Mouse (Mus musculus): Measurements from ENCODE around the gene Ppm1n. TPM values are rescaled to one million over a fixed set of nuclear protein-coding genes. Genes with fewer than 3 reads are reported as not detected.

Gene Ppm1n
- polyA plus RNA-seq, 1 experiment from 2014 or later: 0.17 TPM

DNA sequence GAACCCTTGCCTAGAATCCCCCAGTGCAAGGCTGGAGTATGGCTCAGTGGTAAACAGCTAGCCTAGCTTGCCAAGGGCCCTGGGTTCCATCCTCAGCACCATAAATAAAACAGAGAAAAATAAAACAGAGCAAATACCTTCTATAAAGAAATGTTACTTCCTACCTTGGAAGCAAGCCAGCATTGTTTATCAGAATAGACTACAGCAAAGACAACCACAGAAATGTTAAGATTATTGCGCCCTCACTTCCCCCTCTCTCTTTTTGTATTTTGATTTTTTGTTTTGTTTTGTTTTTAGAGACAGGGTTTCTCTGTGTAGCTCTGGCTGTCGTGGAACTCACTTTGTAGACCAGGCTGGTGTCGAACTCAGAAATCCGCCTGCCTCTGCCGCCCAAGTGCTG, 17.9 kb upstream of the Ppm1n start:
- Histone ChIP-seq H3K4me3 (ENCODE audit: low read depth, low read length) (no peak overlapping the region), H3K36me3 (ENCODE audit: control insufficient read depth, insufficient read depth, low read length) (no peaks in the 10 kb centered on the region), H3K27ac (replicated peaks) (no peak overlapping the region), H3K4me2 (replicated peaks; ENCODE audit: low read depth) (no peak overlapping the region), H3K27me3 (ENCODE audit: control insufficient read depth, insufficient read depth, low read length) (no peaks in the 10 kb centered on the region), H3K4me1 (replicated peaks; ENCODE audit: control insufficient read depth, insufficient read depth) (no peaks in the 10 kb centered on the region), H3K9me3 (ENCODE audit: control insufficient read depth, low read length) (no peaks in the 10 kb centered on the region), H3K9ac (ENCODE audit: low read length) (no peak overlapping the region)
- WGBS: 87% methylated on average over 5 of the region's 5 CpGs
- DNase-seq (ENCODE audit: low spot score) (no peak), ATAC-seq (ENCODE audit: low FRiP score, low TSS enrichment) (no peak)
- TF ChIP-seq CTCF (IDR thresholded peaks at IDR 0.05; ENCODE audit: low read depth) (no peak), EP300 (optimal IDR thresholded peaks at IDR 0.05) (no peak)

DNA sequence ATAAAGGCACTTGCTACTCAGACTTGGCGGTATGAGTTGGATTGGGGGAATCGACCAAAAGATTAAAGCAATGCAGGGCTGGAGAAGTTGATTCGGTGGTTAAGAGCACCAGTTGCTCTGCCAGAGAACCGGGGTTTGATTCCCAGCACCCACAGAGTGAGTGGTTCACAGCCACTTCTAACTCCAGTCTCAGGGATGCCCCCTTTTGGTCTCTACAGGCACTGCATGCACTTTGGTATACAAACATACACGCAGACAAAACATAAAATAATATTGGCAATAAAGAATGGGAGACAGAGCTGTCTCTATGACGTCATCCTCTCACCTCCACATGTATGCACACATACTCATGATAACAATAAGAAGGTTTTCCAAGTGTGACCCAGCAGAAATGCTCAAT, 17.2 kb upstream of the Ppm1n start:
- Histone ChIP-seq H3K27me3 (ENCODE audit: control insufficient read depth, insufficient read depth, low read length) (no peaks in the 10 kb centered on the region), H3K4me3 (ENCODE audit: low read depth, low read length) (no peak overlapping the region), H3K36me3 (ENCODE audit: control insufficient read depth, insufficient read depth, low read length) (no peaks in the 10 kb centered on the region), H3K27ac (replicated peaks) (no peak overlapping the region), H3K4me2 (replicated peaks; ENCODE audit: low read depth) (no peak overlapping the region), H3K4me1 (replicated peaks; ENCODE audit: control insufficient read depth, insufficient read depth) (no peaks in the 10 kb centered on the region), H3K9ac (ENCODE audit: low read length) (no peak overlapping the region), H3K9me3 (ENCODE audit: control insufficient read depth, low read length) (no peaks in the 10 kb centered on the region)
- ATAC-seq (ENCODE audit: low FRiP score, low TSS enrichment) (no peak), DNase-seq (ENCODE audit: low spot score) (no peak)
- peak; percentile 35 for TF ChIP-seq CTCF (IDR thresholded peaks at IDR 0.05; ENCODE audit: low read depth)
- TF ChIP-seq EP300 (optimal IDR thresholded peaks at IDR 0.05): no peak
- 85% methylated on average over 6 of the region's 6 CpGs for WGBS

DNA sequence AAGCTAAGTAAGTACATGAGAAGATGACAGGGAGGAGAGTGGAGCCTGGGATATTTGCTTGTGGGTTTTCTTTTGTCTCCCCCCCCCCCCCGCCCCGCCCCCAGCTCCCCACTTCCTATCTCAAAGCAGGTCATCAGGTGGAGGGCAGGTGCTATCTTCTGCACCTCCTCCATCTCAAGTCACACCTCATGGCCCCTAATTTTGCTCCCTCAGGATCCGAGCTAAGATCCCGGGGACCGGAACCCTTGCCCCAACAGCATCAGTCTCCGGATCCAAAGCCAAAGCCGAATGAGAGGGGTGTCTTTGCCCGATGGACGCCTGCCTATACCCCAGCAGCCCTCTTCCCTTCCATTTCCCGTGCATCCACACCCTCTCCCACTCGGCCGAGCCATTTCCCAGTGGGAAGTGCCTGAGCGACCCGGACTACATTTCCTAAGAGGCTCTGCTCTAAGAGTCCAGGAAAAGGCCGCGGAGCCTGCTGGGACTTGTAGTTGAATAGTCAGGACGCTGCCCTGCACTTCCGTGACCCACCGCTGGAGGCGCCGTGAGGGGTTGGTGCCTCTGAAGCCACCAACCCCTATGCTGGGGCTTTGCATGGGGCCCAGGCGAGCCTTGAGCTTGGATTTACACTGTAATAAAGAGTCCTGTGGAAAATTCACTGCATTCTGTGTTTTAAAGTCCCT, 15.8 kb upstream of the Ppm1n start:
- peak overlapping the region; percentile 23; the same call in 1 of the 2 replicates for H3K4me3 ChIP-seq (ENCODE audit: low read depth, low read length)
- H3K27me3 ChIP-seq (ENCODE audit: control insufficient read depth, insufficient read depth, low read length): no peaks in the 10 kb centered on the region
- H3K4me2 ChIP-seq (replicated peaks; ENCODE audit: low read depth): peak overlapping the region; percentile 47
- DNase-seq (ENCODE audit: low spot score) (peak; percentile 96), ATAC-seq (ENCODE audit: low FRiP score, low TSS enrichment) (peak; percentile 75)
- WGBS: 12% methylated on average over 22 of the region's 22 CpGs
- TF ChIP-seq CTCF (IDR thresholded peaks at IDR 0.05; ENCODE audit: low read depth) (peak; percentile 93), EP300 (optimal IDR thresholded peaks at IDR 0.05) (no peak)
- H3K9me3 ChIP-seq (ENCODE audit: control insufficient read depth, low read length): no peaks in the 10 kb centered on the region
- no peak overlapping the region for H3K27ac ChIP-seq (replicated peaks)
- H3K36me3 ChIP-seq (ENCODE audit: control insufficient read depth, insufficient read depth, low read length): no peaks in the 10 kb centered on the region
- no peaks in the 10 kb centered on the region for H3K4me1 ChIP-seq (replicated peaks; ENCODE audit: control insufficient read depth, insufficient read depth)
- no peak overlapping the region; the same call in 1 of the 2 replicates for H3K9ac ChIP-seq (ENCODE audit: low read length)

DNA sequence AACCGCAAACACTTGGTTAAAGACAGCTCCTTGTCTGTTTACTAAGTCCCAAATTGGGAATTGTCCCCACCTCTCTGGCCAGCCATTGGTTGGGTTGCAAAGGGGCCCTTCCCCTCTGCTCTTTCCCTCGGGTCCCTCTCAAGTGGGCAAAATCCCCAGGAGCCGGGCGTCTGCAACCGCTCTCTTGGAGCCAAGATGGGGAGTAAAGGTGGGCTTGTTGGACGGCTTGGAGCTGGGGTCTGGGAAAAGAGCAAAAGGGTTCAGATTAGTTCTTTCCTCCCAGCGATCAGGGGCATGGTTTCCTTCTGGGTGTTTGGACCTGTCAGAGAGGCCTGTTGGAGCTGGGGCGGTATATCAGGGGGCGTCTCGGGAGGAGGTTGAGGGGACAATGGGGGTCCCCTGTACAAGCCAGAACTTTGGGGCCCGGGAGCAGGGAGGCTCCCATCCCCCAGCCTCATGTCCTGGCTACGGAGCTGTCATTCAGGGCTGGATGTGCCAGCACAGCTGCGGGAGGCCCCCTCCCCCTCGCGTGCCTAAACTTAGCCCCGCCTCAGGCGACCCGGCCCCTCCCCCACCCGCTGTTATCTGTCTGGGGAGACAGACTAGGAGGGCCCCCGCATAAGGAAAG, 11.2 kb upstream of the Ppm1n start:
- peak; percentile 34 for DNase-seq (ENCODE audit: low spot score)
- ATAC-seq (ENCODE audit: low FRiP score, low TSS enrichment): peak; percentile 43; the same call in 1 of the 2 replicates
- H3K36me3 ChIP-seq (ENCODE audit: control insufficient read depth, insufficient read depth, low read length): no peaks in the 10 kb centered on the region
- H3K4me1 ChIP-seq (replicated peaks; ENCODE audit: control insufficient read depth, insufficient read depth): no peaks in the 10 kb centered on the region
- peak overlapping the region; percentile 60 for H3K4me2 ChIP-seq (replicated peaks; ENCODE audit: low read depth)
- peak overlapping the region; percentile 61 for H3K9ac ChIP-seq (ENCODE audit: low read length)
- no peaks in the 10 kb centered on the region for H3K9me3 ChIP-seq (ENCODE audit: control insufficient read depth, low read length)
- H3K4me3 ChIP-seq (ENCODE audit: low read depth, low read length): peak overlapping the region; percentile 46
- H3K27me3 ChIP-seq (ENCODE audit: control insufficient read depth, insufficient read depth, low read length): no peaks in the 10 kb centered on the region
- 2% methylated on average over 19 of the region's 20 CpGs for WGBS
- TF ChIP-seq CTCF (IDR thresholded peaks at IDR 0.05; ENCODE audit: low read depth) (no peak), EP300 (optimal IDR thresholded peaks at IDR 0.05) (no peak)
- H3K27ac ChIP-seq (replicated peaks): peak overlapping the region; percentile 71

DNA sequence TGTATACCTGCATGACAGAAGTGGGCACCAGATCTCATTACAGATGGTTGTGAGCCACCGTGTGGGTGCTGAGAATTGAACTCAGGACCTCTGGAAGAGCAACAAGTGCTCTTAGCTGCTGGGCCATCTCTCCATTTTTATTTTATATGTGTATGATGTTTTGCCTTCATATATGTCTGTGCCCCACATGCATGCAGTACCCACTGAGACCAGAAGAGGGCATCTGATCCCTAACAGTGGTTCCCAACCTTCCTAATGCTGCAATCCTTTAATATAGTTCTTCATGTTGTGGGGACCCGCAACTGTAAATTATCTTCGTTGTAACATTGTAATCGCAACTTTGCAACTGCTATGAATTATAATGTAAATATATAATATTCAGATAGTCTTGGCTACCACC, 4.9 kb upstream of the Ppm1n start:
- H3K27ac ChIP-seq (replicated peaks): no peak overlapping the region
- H3K27me3 ChIP-seq (ENCODE audit: control insufficient read depth, insufficient read depth, low read length): peaks cover 1% of the 10 kb centered on the region; the same call in 1 of the 2 replicates
- peak; percentile 69 for DNase-seq (ENCODE audit: low spot score)
- H3K9me3 ChIP-seq (ENCODE audit: control insufficient read depth, low read length): no peaks in the 10 kb centered on the region
- no peak overlapping the region for H3K9ac ChIP-seq (ENCODE audit: low read length)
- no peaks in the 10 kb centered on the region for H3K36me3 ChIP-seq (ENCODE audit: control insufficient read depth, insufficient read depth, low read length)
- no peak overlapping the region for H3K4me3 ChIP-seq (ENCODE audit: low read depth, low read length)
- no peak for ATAC-seq (ENCODE audit: low FRiP score, low TSS enrichment)
- H3K4me1 ChIP-seq (replicated peaks; ENCODE audit: control insufficient read depth, insufficient read depth): no peaks in the 10 kb centered on the region
- whole genome bisulfite sequencing: 34% methylated on average over 4 of the region's 4 CpGs
- TF ChIP-seq EP300 (optimal IDR thresholded peaks at IDR 0.05) (no peak), CTCF (IDR thresholded peaks at IDR 0.05; ENCODE audit: low read depth) (peak; percentile 85)
- H3K4me2 ChIP-seq (replicated peaks; ENCODE audit: low read depth): no peak overlapping the region

DNA sequence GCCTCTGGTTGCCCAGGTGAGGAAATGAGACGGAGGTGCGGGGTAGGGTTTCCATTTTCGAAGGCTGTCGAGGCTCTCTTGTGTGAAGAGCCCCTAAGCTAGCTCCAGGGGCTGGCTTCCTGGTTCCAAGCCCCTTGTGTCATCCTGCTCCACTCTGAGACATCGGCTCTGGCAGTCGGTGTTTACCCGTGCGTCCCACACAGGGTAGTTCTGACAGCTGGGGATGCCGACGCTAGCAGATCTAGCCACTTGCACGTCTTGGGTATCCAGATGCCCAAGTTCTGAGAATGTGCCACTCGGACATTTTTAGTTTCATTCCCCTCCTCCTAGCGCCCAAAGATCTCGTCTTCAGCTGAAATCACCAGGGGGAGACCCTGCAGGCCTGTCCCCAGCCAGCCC, 3.5 kb upstream of the Ppm1n start:
- no peak for DNase-seq (ENCODE audit: low spot score)

More for the DNA sequence above, 3.5 kb upstream of the Ppm1n start:
- TF ChIP-seq CTCF (IDR thresholded peaks at IDR 0.05; ENCODE audit: low read depth) (no peak), EP300 (optimal IDR thresholded peaks at IDR 0.05) (no peak)
- H3K9me3 ChIP-seq (ENCODE audit: control insufficient read depth, low read length): no peaks in the 10 kb centered on the region
- no peak overlapping the region for H3K9ac ChIP-seq (ENCODE audit: low read length)
- WGBS: 31% methylated on average over 14 of the region's 14 CpGs
- no peak overlapping the region for H3K4me3 ChIP-seq (ENCODE audit: low read depth, low read length)
- H3K4me2 ChIP-seq (replicated peaks; ENCODE audit: low read depth): peak overlapping the region; percentile 92; the same call in 1 of the 2 replicates
- H3K36me3 ChIP-seq (ENCODE audit: control insufficient read depth, insufficient read depth, low read length): no peaks in the 10 kb centered on the region
- ATAC-seq (ENCODE audit: low FRiP score, low TSS enrichment): no peak
- no peaks in the 10 kb centered on the region for H3K4me1 ChIP-seq (replicated peaks; ENCODE audit: control insufficient read depth, insufficient read depth)
- H3K27ac ChIP-seq (replicated peaks): no peak overlapping the region
- H3K27me3 ChIP-seq (ENCODE audit: control insufficient read depth, insufficient read depth, low read length): peaks cover 10% of the 10 kb centered on the region; the same call in 1 of the 2 replicates

All from stomach, postnatal 0 days (tissue).